Mouse (Mus musculus) thymus, adult 2 months (tissue): ENCODE results near the gene Sowaha.

Source experiments
- CTCF ChIP-seq: fragments of 200-500 bp; IDR thresholded peaks from 2 replicates; pipeline ENCODE4 v1.5.1; 2012; ENCODE audit warnings: mild to moderate bottlenecking, control low read depth, low read length, moderate library complexity, borderline replicate concordance; ENCODE audit not compliant: control insufficient read depth, poor library complexity, insufficient read depth; ENCODE audit errors: extremely low read depth
- POLR2A ChIP-seq: fragments of 200-500 bp; IDR thresholded peaks from 2 replicates; pipeline ENCODE4 v1.6.1; 2012; ENCODE audit warnings: mild to moderate bottlenecking, low read length, control low read depth, moderate library complexity; ENCODE audit not compliant: control insufficient read depth, poor library complexity, insufficient read depth; ENCODE audit errors: extremely low read depth

- TF ChIP-seq CTCF: no peak
- TF ChIP-seq POLR2A: no peak
These were observed 51.9 kb downstream of the Sowaha start for GRCm38 (mm10) chr11:53427993-53428715.
